Mouse (Mus musculus): Measurements from ENCODE around the gene Ccdc191. TPM values are rescaled to one million over a fixed set of nuclear protein-coding genes. Genes with fewer than 3 reads are reported as not detected.

Gene Ccdc191
- polyA plus RNA-seq, 1 experiment from 2014 or later = 15.9 TPM

DNA sequence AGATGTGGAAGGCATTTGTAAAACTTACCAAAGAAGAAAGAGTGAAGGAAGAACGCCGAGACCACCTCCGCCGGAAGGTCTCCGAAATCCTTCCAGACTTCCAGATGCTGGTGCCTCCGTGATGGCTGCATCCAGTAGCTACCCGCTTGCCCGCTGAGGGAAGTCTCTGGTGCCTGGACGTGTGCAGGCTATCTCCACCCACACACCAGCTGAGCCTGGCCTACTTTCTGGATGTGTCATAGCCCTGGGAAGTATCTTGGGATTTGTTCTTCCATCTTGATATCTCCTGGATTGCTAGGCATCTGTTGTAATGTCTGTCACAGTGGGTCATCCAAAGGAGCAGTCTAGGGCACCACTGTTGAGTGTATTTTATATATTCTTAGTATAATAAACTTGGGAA is 73.7 kb downstream of the Ccdc191 start:
- Histone ChIP-seq H3K4me3 (ENCODE audit: low read depth, low read length) (no peak overlapping the region), H3K36me3 (ENCODE audit: control insufficient read depth, insufficient read depth, low read length) (no peaks in the 10 kb centered on the region), H3K4me1 (replicated peaks; ENCODE audit: control insufficient read depth, insufficient read depth, low read length) (no peaks in the 10 kb centered on the region), H3K9ac (ENCODE audit: low read length) (no peak overlapping the region), H3K9me3 (ENCODE audit: control insufficient read depth, low read length) (no peaks in the 10 kb centered on the region), H3K27me3 (ENCODE audit: control insufficient read depth, insufficient read depth, low read length) (no peaks in the 10 kb centered on the region), H3K27ac (ENCODE audit: low read depth, low read length) (no peak overlapping the region), H3K4me2 (ENCODE audit: low read depth, low read length, severe bottlenecking) (no peak overlapping the region)
- WGBS = 91% methylated on average over 9 of the region's 9 CpGs
- ATAC-seq (replicated peaks; ENCODE audit: low FRiP score) = no peak
- DNase-seq (ENCODE audit: low spot score) = no peak

DNA sequence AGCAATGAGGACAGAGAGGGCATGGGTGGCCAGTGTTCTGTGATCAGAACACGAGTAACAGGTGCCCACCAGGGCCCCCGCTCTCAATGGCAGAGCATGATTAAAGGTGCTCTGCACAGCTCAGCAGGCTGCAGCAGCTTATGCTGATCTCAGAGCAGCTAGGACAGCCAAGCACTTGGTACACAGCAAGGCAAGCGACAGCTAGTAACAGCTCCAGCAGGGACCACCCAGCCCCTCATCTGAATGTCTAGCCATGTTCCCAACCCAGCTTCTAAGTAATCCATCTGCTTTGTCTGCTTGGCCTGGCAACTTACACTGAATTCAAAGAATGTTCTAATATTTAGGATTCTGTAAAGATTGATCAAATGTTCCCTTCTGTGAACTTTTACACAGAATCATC is 74.2 kb downstream of the Ccdc191 start:
- Histone ChIP-seq H3K4me2 (ENCODE audit: low read depth, low read length, severe bottlenecking) (no peak overlapping the region), H3K36me3 (ENCODE audit: control insufficient read depth, insufficient read depth, low read length) (no peaks in the 10 kb centered on the region), H3K9ac (ENCODE audit: low read length) (no peak overlapping the region), H3K9me3 (ENCODE audit: control insufficient read depth, low read length) (no peaks in the 10 kb centered on the region), H3K4me3 (ENCODE audit: low read depth, low read length) (no peak overlapping the region), H3K27ac (ENCODE audit: low read depth, low read length) (no peak overlapping the region), H3K4me1 (replicated peaks; ENCODE audit: control insufficient read depth, insufficient read depth, low read length) (no peaks in the 10 kb centered on the region), H3K27me3 (ENCODE audit: control insufficient read depth, insufficient read depth, low read length) (no peaks in the 10 kb centered on the region)
- WGBS = 75% methylated on average over 3 of the region's 3 CpGs
- no peak for DNase-seq (ENCODE audit: low spot score)
- no peak for ATAC-seq (replicated peaks; ENCODE audit: low FRiP score)

DNA sequence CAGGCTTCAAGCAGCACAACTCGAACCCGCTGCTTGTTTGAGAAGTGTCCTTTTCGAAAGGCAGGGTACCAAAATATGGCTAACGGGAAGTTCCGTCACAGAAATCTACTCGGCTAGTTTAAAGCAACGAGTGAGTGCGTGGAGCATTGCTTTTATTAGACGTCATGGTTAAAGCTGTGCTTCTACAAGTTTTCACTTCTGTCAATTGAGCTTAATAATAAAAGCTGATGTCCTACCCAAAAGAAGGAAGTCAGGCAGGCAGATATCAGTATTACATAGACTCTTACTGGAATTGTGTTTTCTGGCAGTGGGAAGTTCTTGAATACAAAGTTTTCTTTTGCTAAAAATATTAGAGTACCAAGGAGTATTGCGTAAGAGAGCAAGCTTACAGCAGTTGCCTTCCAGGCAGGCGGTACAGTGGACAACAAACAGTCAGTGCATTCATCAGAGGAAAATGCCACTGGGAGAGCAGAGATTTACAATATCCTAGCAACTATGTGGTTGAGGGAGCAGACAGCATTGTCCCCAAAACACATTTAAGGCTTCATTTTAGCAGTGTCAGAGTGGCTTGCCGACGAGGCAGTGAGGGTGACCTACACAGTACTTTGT is 76.3 kb downstream of the Ccdc191 start:
- H3K27ac ChIP-seq (ENCODE audit: low read depth, low read length) = no peak overlapping the region
- no peaks in the 10 kb centered on the region for H3K36me3 ChIP-seq (ENCODE audit: control insufficient read depth, insufficient read depth, low read length)
- no peak overlapping the region for H3K4me2 ChIP-seq (ENCODE audit: low read depth, low read length, severe bottlenecking)
- WGBS = 77% methylated on average over 13 of the region's 13 CpGs
- no peak overlapping the region for H3K9ac ChIP-seq (ENCODE audit: low read length)
- H3K4me3 ChIP-seq (ENCODE audit: low read depth, low read length) = no peak overlapping the region
- ATAC-seq (replicated peaks; ENCODE audit: low FRiP score) (no peak), DNase-seq (ENCODE audit: low spot score) (no peak)
- H3K27me3 ChIP-seq (ENCODE audit: control insufficient read depth, insufficient read depth, low read length) = no peaks in the 10 kb centered on the region
- H3K9me3 ChIP-seq (ENCODE audit: control insufficient read depth, low read length) = no peaks in the 10 kb centered on the region
- H3K4me1 ChIP-seq (replicated peaks; ENCODE audit: control insufficient read depth, insufficient read depth, low read length) = no peaks in the 10 kb centered on the region

DNA sequence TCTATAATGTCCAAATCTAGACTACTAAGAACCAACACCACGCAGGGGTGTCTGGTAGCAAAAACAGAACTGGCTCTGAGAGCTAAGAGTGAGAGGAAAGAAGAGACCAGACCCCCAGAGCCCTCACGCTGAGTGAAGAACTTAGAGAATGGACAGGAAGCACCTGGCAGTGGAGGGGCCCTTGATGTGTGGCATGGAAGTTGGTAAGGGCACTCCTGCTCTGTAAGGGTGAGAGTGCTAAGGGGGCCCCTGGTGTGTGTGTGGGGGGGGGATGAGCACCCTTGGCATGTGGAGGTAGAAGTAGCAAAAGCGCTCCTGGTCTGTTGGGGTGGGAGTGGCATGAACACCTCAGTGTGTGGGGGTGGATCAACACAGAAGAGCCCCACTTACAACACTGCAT is 80.8 kb downstream of the Ccdc191 start:
- H3K27ac ChIP-seq (ENCODE audit: low read depth, low read length) = no peak overlapping the region
- H3K36me3 ChIP-seq (ENCODE audit: control insufficient read depth, insufficient read depth, low read length) = no peaks in the 10 kb centered on the region
- H3K9ac ChIP-seq (ENCODE audit: low read length) = no peak overlapping the region
- H3K27me3 ChIP-seq (ENCODE audit: control insufficient read depth, insufficient read depth, low read length) = no peaks in the 10 kb centered on the region
- ATAC-seq (replicated peaks; ENCODE audit: low FRiP score) (no peak), DNase-seq (ENCODE audit: low spot score) (no peak)
- no peaks in the 10 kb centered on the region for H3K4me1 ChIP-seq (replicated peaks; ENCODE audit: control insufficient read depth, insufficient read depth, low read length)
- no peaks in the 10 kb centered on the region for H3K9me3 ChIP-seq (ENCODE audit: control insufficient read depth, low read length)
- 89% methylated on average over 3 of the region's 3 CpGs for WGBS
- no peak overlapping the region for H3K4me2 ChIP-seq (ENCODE audit: low read depth, low read length, severe bottlenecking)
- H3K4me3 ChIP-seq (ENCODE audit: low read depth, low read length) = no peak overlapping the region

DNA sequence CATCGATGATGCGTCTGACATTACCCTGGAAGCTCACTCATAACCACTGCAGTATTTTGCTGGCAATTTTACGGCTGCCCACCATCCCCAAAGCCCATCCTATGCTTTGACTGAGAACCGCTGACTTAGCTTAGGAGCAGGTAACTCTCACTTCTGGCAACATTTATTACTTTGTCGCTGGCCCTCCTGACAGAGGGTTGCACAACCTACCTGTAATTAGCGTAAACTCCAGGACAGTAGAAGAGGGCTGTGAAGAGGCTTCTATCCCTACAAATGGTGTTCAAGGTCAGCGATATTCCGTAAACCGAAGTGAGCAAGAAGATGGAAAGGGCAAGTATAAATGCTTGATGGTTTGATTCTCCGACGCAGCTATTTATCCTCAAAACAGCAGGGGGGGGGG is 81.6 kb downstream of the Ccdc191 start:
- Histone ChIP-seq H3K9me3 (ENCODE audit: control insufficient read depth, low read length) (no peaks in the 10 kb centered on the region), H3K4me3 (ENCODE audit: low read depth, low read length) (no peak overlapping the region), H3K4me2 (ENCODE audit: low read depth, low read length, severe bottlenecking) (no peak overlapping the region), H3K36me3 (ENCODE audit: control insufficient read depth, insufficient read depth, low read length) (no peaks in the 10 kb centered on the region), H3K27me3 (ENCODE audit: control insufficient read depth, insufficient read depth, low read length) (no peaks in the 10 kb centered on the region), H3K27ac (ENCODE audit: low read depth, low read length) (no peak overlapping the region), H3K4me1 (replicated peaks; ENCODE audit: control insufficient read depth, insufficient read depth, low read length) (no peaks in the 10 kb centered on the region), H3K9ac (ENCODE audit: low read length) (no peak overlapping the region)
- ATAC-seq (replicated peaks; ENCODE audit: low FRiP score) = no peak
- no peak for DNase-seq (ENCODE audit: low spot score)
- WGBS = 92% methylated on average over 11 of the region's 11 CpGs

DNA sequence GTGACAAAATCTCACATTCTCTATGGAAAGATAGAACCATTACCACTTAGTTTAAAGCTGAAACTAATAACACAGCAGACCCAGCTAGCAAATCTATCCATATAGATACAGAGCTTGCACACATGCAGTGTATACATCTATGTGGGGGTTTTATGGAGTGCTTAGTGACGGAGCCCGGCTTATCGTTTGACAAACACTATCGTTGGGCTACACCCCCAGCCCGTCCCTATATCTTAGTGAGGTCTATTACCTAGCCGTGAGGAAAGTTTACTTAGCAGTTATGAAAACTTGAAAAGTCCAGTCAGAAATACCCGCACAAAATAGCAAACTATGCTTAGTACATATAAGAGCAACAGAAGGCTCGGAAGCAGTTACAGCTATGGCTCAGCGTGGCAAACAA is 82.1 kb downstream of the Ccdc191 start:
- DNase-seq (ENCODE audit: low spot score) = no peak
- no peak overlapping the region for H3K9ac ChIP-seq (ENCODE audit: low read length)
- H3K4me3 ChIP-seq (ENCODE audit: low read depth, low read length) = no peak overlapping the region
- ATAC-seq (replicated peaks; ENCODE audit: low FRiP score) = no peak
- no peaks in the 10 kb centered on the region for H3K9me3 ChIP-seq (ENCODE audit: control insufficient read depth, low read length)
- no peaks in the 10 kb centered on the region for H3K36me3 ChIP-seq (ENCODE audit: control insufficient read depth, insufficient read depth, low read length)
- no peak overlapping the region for H3K4me2 ChIP-seq (ENCODE audit: low read depth, low read length, severe bottlenecking)
- H3K4me1 ChIP-seq (replicated peaks; ENCODE audit: control insufficient read depth, insufficient read depth, low read length) = no peaks in the 10 kb centered on the region
- H3K27me3 ChIP-seq (ENCODE audit: control insufficient read depth, insufficient read depth, low read length) = no peaks in the 10 kb centered on the region
- H3K27ac ChIP-seq (ENCODE audit: low read depth, low read length) = no peak overlapping the region
- WGBS = 94% methylated on average over 9 of the region's 9 CpGs

DNA sequence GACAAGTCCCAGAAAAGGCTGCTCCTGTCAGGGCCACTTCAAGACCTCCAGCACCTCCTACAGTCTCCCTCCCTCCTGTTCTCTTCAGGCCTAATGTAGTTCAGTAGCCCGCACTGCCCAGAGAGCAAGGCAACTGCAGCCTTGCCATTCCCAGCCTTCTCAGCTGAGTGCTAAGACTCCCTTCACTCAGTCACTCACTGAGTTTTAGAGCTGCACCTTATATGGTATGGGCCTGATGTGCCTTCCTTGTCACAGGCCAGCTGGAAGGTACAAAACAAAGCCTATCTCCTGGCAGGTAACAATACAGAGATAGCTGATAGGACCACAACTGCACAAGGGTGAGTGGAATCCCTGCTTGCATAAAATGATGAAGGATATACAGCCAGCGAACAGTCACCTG is 82.8 kb downstream of the Ccdc191 start:
- no peak overlapping the region for H3K4me2 ChIP-seq (ENCODE audit: low read depth, low read length, severe bottlenecking)
- DNase-seq (ENCODE audit: low spot score) (no peak), ATAC-seq (replicated peaks; ENCODE audit: low FRiP score) (no peak)
- H3K4me1 ChIP-seq (replicated peaks; ENCODE audit: control insufficient read depth, insufficient read depth, low read length) = no peaks in the 10 kb centered on the region
- H3K27me3 ChIP-seq (ENCODE audit: control insufficient read depth, insufficient read depth, low read length) = no peaks in the 10 kb centered on the region
- WGBS = 91% methylated on average over 2 of the region's 2 CpGs
- no peaks in the 10 kb centered on the region for H3K36me3 ChIP-seq (ENCODE audit: control insufficient read depth, insufficient read depth, low read length)
- H3K9ac ChIP-seq (ENCODE audit: low read length) = no peak overlapping the region
- H3K4me3 ChIP-seq (ENCODE audit: low read depth, low read length) = no peak overlapping the region
- H3K9me3 ChIP-seq (ENCODE audit: control insufficient read depth, low read length) = no peaks in the 10 kb centered on the region
- no peak overlapping the region for H3K27ac ChIP-seq (ENCODE audit: low read depth, low read length)

DNA sequence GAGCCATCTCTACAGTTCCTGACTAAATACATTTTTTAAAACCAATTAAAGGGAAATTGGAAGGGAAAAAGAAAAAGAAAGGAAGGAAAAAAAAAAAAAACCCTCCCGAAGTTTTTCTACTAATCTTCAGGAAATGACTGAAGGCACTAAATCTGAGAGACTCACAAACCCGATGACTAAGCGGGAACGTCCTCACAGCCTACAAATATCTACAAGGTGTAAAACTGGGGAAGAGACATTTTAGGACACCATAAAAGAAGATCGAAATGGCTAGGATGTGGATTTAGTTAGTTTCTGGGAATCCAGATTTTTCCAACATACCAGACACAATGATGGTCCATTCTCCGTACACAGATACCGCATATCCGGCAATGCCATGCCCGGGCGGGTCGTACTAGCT is 83.5 kb downstream of the Ccdc191 start:
- H3K4me3 ChIP-seq (ENCODE audit: low read depth, low read length) = no peak overlapping the region
- no peak overlapping the region for H3K27ac ChIP-seq (ENCODE audit: low read depth, low read length)
- no peaks in the 10 kb centered on the region for H3K9me3 ChIP-seq (ENCODE audit: control insufficient read depth, low read length)
- H3K4me1 ChIP-seq (replicated peaks; ENCODE audit: control insufficient read depth, insufficient read depth, low read length) = no peaks in the 10 kb centered on the region
- no peaks in the 10 kb centered on the region for H3K27me3 ChIP-seq (ENCODE audit: control insufficient read depth, insufficient read depth, low read length)
- no peak overlapping the region for H3K9ac ChIP-seq (ENCODE audit: low read length)
- H3K36me3 ChIP-seq (ENCODE audit: control insufficient read depth, insufficient read depth, low read length) = no peaks in the 10 kb centered on the region
- DNase-seq (ENCODE audit: low spot score) = no peak
- no peak for ATAC-seq (replicated peaks; ENCODE audit: low FRiP score)
- H3K4me2 ChIP-seq (ENCODE audit: low read depth, low read length, severe bottlenecking) = no peak overlapping the region
- 94% methylated on average over 11 of the region's 11 CpGs for WGBS

DNA sequence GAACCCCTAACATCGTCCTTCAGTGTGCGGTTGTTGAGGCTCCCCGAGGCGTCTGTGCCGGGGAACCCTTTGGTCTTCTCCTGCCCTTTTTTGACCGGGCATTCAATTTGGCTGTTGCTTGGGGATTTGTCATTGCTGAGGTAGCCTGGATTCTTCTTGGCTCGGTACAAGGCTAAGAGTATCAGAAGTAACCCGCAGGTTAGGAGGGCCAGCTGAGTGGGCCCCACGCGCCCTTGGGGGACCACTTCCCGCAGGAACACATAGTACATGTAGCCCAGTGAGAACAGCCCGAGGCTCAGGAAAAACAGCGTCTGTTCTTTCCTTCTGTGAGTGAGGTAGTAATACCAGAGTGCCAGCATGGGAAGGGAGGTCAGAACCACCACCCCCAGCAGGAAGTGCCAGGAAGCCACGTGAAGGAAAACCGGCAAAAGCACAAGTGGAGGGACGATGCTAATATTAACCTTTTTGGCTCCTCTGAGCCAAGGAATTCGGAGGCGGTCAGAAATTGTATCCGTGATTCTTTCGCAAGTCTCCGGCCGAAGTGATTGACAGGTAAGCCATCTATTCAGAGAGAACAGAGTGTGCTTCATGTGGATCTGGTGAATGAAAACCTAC is 84.1 kb downstream of the Ccdc191 start:
- ATAC-seq (replicated peaks; ENCODE audit: low FRiP score) = no peak
- Histone ChIP-seq H3K27me3 (ENCODE audit: control insufficient read depth, insufficient read depth, low read length) (peaks cover 3% of the 10 kb centered on the region; the same call in 1 of the 2 replicates), H3K4me2 (ENCODE audit: low read depth, low read length, severe bottlenecking) (no peak overlapping the region), H3K9me3 (ENCODE audit: control insufficient read depth, low read length) (no peaks in the 10 kb centered on the region), H3K4me3 (ENCODE audit: low read depth, low read length) (no peak overlapping the region), H3K9ac (ENCODE audit: low read length) (no peak overlapping the region), H3K27ac (ENCODE audit: low read depth, low read length) (no peak overlapping the region), H3K36me3 (ENCODE audit: control insufficient read depth, insufficient read depth, low read length) (no peaks in the 10 kb centered on the region), H3K4me1 (replicated peaks; ENCODE audit: control insufficient read depth, insufficient read depth, low read length) (no peaks in the 10 kb centered on the region)
- DNase-seq (ENCODE audit: low spot score) = no peak
- WGBS = 84% methylated on average over 22 of the region's 22 CpGs

All from forebrain, embryonic 11.5 days (tissue).